Mouse (Mus musculus): ENCODE data around the gene Zfp57. TPM values are rescaled to one million over a fixed set of nuclear protein-coding genes. Genes with fewer than 3 reads are reported as not detected.

Gene Zfp57
- polyA plus RNA-seq, 1 experiment from 2014 or later: 208 TPM

DNA sequence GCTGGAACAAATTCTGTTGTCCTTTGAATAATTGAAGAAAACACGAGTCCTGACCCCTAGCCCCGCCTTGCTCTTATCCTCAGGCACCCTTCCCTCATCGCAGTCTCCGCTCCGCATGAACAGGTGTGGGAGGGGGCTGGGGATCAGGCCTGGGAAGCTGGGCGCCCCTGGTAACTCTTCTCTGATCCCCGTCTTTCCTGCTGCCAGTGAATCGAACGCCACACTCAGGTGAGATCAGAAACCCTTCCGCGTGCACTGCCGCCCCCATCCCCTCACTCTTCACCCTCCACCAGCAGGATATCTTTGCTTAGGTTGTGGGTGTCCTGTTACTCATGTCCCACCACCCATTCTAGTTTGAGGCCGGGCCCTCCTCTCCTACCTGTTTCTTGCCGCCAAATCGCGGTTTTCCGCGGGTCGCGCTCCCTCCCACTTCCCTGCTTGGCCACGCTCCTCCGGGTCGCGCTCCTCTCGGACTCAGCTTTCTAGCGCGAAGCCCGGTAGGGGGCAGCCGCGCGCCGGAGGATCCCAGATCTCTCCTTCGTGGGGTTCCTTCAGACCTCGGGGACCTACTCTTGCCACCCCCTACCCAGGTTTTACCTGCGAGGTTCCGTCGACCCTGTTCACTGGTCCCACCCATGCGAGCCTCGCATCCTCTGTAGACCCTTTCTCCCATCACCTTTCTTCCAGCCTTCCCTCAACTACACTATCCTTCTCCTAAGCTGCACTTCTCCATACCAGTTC is 48.8 kb downstream of the Zfp57 start:
- Histone ChIP-seq H3K9ac (peak overlapping the region; percentile 81), H3K36me3 (peaks cover 16% of the 10 kb centered on the region), H3K9me3 (no peaks in the 10 kb centered on the region), H3K27ac (peak overlapping the region; percentile 62), H3K4me2 (replicated peaks) (peak overlapping the region; percentile 85), H3K4me3 (peak overlapping the region; percentile 68), H3K27me3 (replicated peaks) (peaks cover 8% of the 10 kb centered on the region), H3K4me1 (peaks cover 48% of the 10 kb centered on the region)
- ATAC-seq (ENCODE audit: low FRiP score, low read depth): peak; percentile 15; the same call in 1 of the 2 replicates
- 1% methylated on average over 39 of the region's 39 CpGs for WGBS

DNA sequence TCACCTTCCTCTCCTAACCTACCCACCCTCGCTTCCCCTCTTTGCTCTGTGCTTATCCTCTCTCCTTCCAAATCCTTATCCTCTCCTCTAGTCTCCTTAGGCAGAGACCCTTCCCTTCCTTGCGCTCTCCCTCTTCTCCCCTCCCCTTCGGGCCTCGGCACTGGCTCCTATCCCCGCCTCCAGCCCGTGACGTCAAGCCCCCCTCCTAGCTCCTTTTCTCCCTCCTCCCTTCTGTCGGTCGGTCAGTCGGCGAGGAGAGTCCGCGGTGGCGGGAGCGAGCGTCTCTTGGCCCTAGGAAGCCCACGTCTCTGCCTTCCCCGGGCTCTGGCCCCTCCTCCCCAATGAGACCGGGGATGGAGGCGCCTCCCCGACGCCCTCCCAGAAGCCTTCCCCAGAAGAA is 49.4 kb downstream of the Zfp57 start:
- Histone ChIP-seq H3K4me2 (replicated peaks) (peak overlapping the region; percentile 85), H3K9me3 (no peaks in the 10 kb centered on the region), H3K4me3 (peak overlapping the region; percentile 68), H3K27me3 (replicated peaks) (peaks cover 8% of the 10 kb centered on the region), H3K4me1 (peaks cover 42% of the 10 kb centered on the region), H3K9ac (peak overlapping the region; percentile 81), H3K36me3 (peaks cover 23% of the 10 kb centered on the region), H3K27ac (peak overlapping the region; percentile 62; the same call in 1 of the 2 replicates)
- WGBS: under 1% methylated on average over 22 of the region's 22 CpGs
- ATAC-seq (ENCODE audit: low FRiP score, low read depth): peak; percentile 63

DNA sequence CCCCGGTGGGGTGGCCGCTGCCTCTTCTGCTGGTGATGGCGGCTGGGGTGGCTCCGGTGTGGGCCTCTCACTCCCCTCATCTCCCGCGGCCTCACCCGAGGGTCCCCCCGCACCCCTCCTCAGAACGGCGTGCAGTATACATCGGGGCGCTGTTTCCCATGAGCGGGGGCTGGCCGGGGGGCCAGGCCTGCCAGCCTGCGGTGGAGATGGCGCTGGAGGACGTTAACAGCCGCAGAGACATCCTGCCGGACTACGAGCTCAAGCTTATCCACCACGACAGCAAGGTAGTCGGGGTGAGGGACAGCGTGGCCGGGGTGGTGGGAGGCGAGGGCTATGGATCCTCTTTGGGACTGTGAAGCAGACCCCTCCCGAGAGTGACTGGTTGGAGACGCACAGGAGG is 49.9 kb downstream of the Zfp57 start:
- peak overlapping the region; percentile 68 for H3K4me3 ChIP-seq
- H3K27ac ChIP-seq: no peak overlapping the region
- 2% methylated on average over 27 of the region's 27 CpGs for WGBS
- peaks cover 42% of the 10 kb centered on the region for H3K4me1 ChIP-seq
- peaks cover 8% of the 10 kb centered on the region for H3K27me3 ChIP-seq (replicated peaks)
- peak; percentile 30 for ATAC-seq (ENCODE audit: low FRiP score, low read depth)
- no peaks in the 10 kb centered on the region for H3K9me3 ChIP-seq
- peak overlapping the region; percentile 81 for H3K9ac ChIP-seq
- peaks cover 27% of the 10 kb centered on the region for H3K36me3 ChIP-seq
- peak overlapping the region; percentile 85 for H3K4me2 ChIP-seq (replicated peaks)

DNA sequence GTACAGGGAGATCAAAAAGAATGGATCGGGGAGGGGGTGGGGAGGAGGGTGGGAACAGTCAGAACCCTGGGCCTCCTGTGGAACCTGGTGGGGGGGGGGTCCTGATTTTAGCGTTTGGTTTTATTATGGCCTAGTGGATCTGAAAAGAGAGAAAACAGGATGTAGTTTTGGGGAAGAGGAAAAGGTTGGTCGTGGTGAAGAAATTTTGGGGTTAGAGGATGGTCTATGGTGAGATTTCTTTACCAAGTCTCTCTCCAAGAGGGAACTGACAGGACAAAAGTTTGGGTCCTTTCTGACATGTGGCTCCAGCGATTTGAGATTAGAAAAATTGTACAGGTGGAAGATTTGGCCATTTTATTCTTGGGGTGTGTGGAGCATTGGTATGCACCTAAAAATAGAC is 50.8 kb downstream of the Zfp57 start:
- Histone ChIP-seq H3K27ac (no peak overlapping the region), H3K27me3 (replicated peaks) (peaks cover 8% of the 10 kb centered on the region), H3K4me2 (replicated peaks) (peak overlapping the region; percentile 85), H3K36me3 (peaks cover 36% of the 10 kb centered on the region), H3K9me3 (no peaks in the 10 kb centered on the region), H3K4me1 (peaks cover 42% of the 10 kb centered on the region), H3K4me3 (peak overlapping the region; percentile 68; the same call in 1 of the 2 replicates), H3K9ac (0 out of 2 replicates have a peak overlapping the region, but pooled peaks have one; percentile 81)
- 57% methylated on average over 4 of the region's 4 CpGs for WGBS
- no peak for ATAC-seq (ENCODE audit: low FRiP score, low read depth)

DNA sequence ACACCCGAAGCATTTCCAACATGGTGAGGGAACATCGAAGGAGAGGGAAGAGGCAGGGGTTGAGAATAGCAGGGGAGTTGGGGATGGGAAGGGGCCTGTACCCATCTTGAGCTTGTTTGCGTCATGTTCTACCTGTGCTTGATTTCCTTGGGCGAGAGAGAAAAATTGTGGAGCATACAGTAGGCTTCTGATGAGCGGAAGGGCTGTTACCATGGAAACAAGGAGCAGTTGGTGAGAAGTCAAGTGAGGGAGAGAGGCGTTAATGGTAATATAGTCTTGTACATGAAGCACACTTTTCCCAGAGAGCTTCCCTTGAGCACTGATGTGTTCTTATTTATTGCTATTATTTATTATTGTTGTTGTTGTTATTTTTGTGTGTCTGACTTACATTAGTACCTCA is 56.0 kb downstream of the Zfp57 start:
- whole genome bisulfite sequencing: 92% methylated on average over 6 of the region's 6 CpGs
- H3K36me3 ChIP-seq: peaks cover 65% of the 10 kb centered on the region
- H3K9me3 ChIP-seq: no peaks in the 10 kb centered on the region
- H3K9ac ChIP-seq: no peak overlapping the region
- no peak overlapping the region for H3K27ac ChIP-seq
- ATAC-seq (ENCODE audit: low FRiP score, low read depth): no peak
- H3K27me3 ChIP-seq (replicated peaks): no peaks in the 10 kb centered on the region
- H3K4me2 ChIP-seq (replicated peaks): no peak overlapping the region
- no peak overlapping the region for H3K4me3 ChIP-seq
- H3K4me1 ChIP-seq: peaks cover 3% of the 10 kb centered on the region

Other genes with a start within 250 kb of the Zfp57 start
- gene H2-M10.5, start 228.3 kb upstream of the Zfp57 start, polyA plus RNA-seq (2016; fragmentation: Nextera tagmentation; extraction: Ambion mirVana): not detected in 2 replicates
- gene H2-M10.6, start 189.0 kb upstream of the Zfp57 start, polyA plus RNA-seq (2016; fragmentation: Nextera tagmentation; extraction: Ambion mirVana): not detected in 2 replicates
- gene Trim26, start 164.0 kb upstream of the Zfp57 start, polyA plus RNA-seq (2016; fragmentation: Nextera tagmentation; extraction: Ambion mirVana): 52.1 and 56.8 TPM in 2 replicates
- gene Trim15, start 134.0 kb upstream of the Zfp57 start, polyA plus RNA-seq (2016; fragmentation: Nextera tagmentation; extraction: Ambion mirVana): 0.37 and 0.46 TPM in 2 replicates
- gene Trim10, start 131.6 kb upstream of the Zfp57 start, polyA plus RNA-seq (2016; fragmentation: Nextera tagmentation; extraction: Ambion mirVana): 4.6 and 5.4 TPM in 2 replicates
- gene Trim40, start 111.0 kb upstream of the Zfp57 start, polyA plus RNA-seq (2016; fragmentation: Nextera tagmentation; extraction: Ambion mirVana): not detected in 2 replicates
- not detected in 2 replicates for gene Trim31, start 103.0 kb upstream of the Zfp57 start, polyA plus RNA-seq (2016; fragmentation: Nextera tagmentation; extraction: Ambion mirVana)
- gene Rnf39, start 58.2 kb upstream of the Zfp57 start, polyA plus RNA-seq (2016; fragmentation: Nextera tagmentation; extraction: Ambion mirVana): 0.41 and 1.3 TPM in 2 replicates
- 147 and 155 TPM in 2 replicates for gene Ppp1r11, start 49.4 kb upstream of the Zfp57 start, polyA plus RNA-seq (2016; fragmentation: Nextera tagmentation; extraction: Ambion mirVana)
- gene Znrd1, start 42.6 kb upstream of the Zfp57 start, polyA plus RNA-seq (2016; fragmentation: Nextera tagmentation; extraction: Ambion mirVana): 72.3 and 82.2 TPM in 2 replicates
- gene Znrd1as, start 42.6 kb upstream of the Zfp57 start, polyA plus RNA-seq (2016; fragmentation: Nextera tagmentation; extraction: Ambion mirVana): 6.0 and 6.2 TPM in 2 replicates
- gene 2410137M14Rik, start 19.9 kb upstream of the Zfp57 start, polyA plus RNA-seq (2016; fragmentation: Nextera tagmentation; extraction: Ambion mirVana): 0.47 TPM in 1 of 2 replicates, not detected in the other
- 1.7 and 1.9 TPM in 2 replicates for gene H2-M5, start 11.6 kb upstream of the Zfp57 start, polyA plus RNA-seq (2016; fragmentation: Nextera tagmentation; extraction: Ambion mirVana)
- gene Mog, start 22.2 kb downstream of the Zfp57 start, polyA plus RNA-seq (2016; fragmentation: Nextera tagmentation; extraction: Ambion mirVana): 1.0 and 1.3 TPM in 2 replicates
- gene Gabbr1, start 44.8 kb downstream of the Zfp57 start, polyA plus RNA-seq (2016; fragmentation: Nextera tagmentation; extraction: Ambion mirVana): 44.6 and 47.0 TPM in 2 replicates
- 0.11 TPM in 1 of 2 replicates, not detected in the other for gene Olfr90, start 87.3 kb downstream of the Zfp57 start, polyA plus RNA-seq (2016; fragmentation: Nextera tagmentation; extraction: Ambion mirVana)
- not detected in 2 replicates for gene Olfr91, start 97.1 kb downstream of the Zfp57 start, polyA plus RNA-seq (2016; fragmentation: Nextera tagmentation; extraction: Ambion mirVana)
- gene Olfr92, start 118.9 kb downstream of the Zfp57 start, polyA plus RNA-seq (2016; fragmentation: Nextera tagmentation; extraction: Ambion mirVana): not detected in 2 replicates
- gene Olfr93, start 160.3 kb downstream of the Zfp57 start, polyA plus RNA-seq (2016; fragmentation: Nextera tagmentation; extraction: Ambion mirVana): not detected in 2 replicates
- not detected in 2 replicates for gene Ubd, start 192.7 kb downstream of the Zfp57 start, polyA plus RNA-seq (2016; fragmentation: Nextera tagmentation; extraction: Ambion mirVana)
- not detected in 2 replicates for gene Olfr94, start 199.8 kb downstream of the Zfp57 start, polyA plus RNA-seq (2016; fragmentation: Nextera tagmentation; extraction: Ambion mirVana)
- gene Olfr95, start 212.0 kb downstream of the Zfp57 start, polyA plus RNA-seq (2016; fragmentation: Nextera tagmentation; extraction: Ambion mirVana): not detected in 2 replicates
- gene Olfr96, start 219.0 kb downstream of the Zfp57 start, polyA plus RNA-seq (2016; fragmentation: Nextera tagmentation; extraction: Ambion mirVana): not detected in 2 replicates
- not detected in 2 replicates for gene Olfr97, start 236.2 kb downstream of the Zfp57 start, polyA plus RNA-seq (2016; fragmentation: Nextera tagmentation; extraction: Ambion mirVana)

All from neural tube, embryonic 12.5 days (tissue).